Mouse (Mus musculus) limb, embryonic 14.5 days (tissue): ENCODE measurements around the gene Lrrc74a. TPM values are rescaled to one million over a fixed set of nuclear protein-coding genes. Genes with fewer than 3 reads are reported as not detected.

Experiments
- ATAC-seq: fragments of 200-750 bp; cut with Nextera tagmentation; 2 replicates; pipeline ENCODE4 v1.8.0; 2017; ENCODE audit warnings: low read depth, moderate number of reproducible peaks, moderate TSS enrichment; ENCODE audit not compliant: low FRiP score
- DNase-seq: peaks from one replicate; pipeline ENCODE4 v3.0.0-alpha.2; 2015; ENCODE audit warnings: low spot score
- H3K27ac ChIP-seq: fragments of 300-500 bp; sonication (generic); replicated peaks from 2 replicates; pipeline ENCODE4 v1.5.1; 2014; ENCODE audit warnings: low read depth, mild to moderate bottlenecking, low read length, moderate library complexity, mixed read lengths
- H3K27me3 ChIP-seq: fragments of 300-500 bp; sonication (generic); 2 replicates; pipeline ENCODE4 v1.6.1; 2014; ENCODE audit warnings: low read length, mixed read lengths; ENCODE audit not compliant: control insufficient read depth, insufficient read depth
- H3K36me3 ChIP-seq: fragments of 300-500 bp; sonication (generic); 2 replicates; pipeline ENCODE4 v1.6.1; 2014; ENCODE audit warnings: mild to moderate bottlenecking, low read length, moderate library complexity, mixed read lengths; ENCODE audit not compliant: control insufficient read depth, insufficient read depth
- H3K4me1 ChIP-seq: fragments of 300-500 bp; sonication (generic); 2 replicates; pipeline ENCODE4 v1.6.1; 2014; ENCODE audit warnings: antibody characterized with exemption, low read length, mixed read lengths; ENCODE audit not compliant: control insufficient read depth, insufficient read depth
- H3K4me2 ChIP-seq: fragments of 300-500 bp; sonication (generic); replicated peaks from 2 replicates; pipeline ENCODE4 v1.6.1; 2014; ENCODE audit warnings: low read depth, mild to moderate bottlenecking, low read length, moderate library complexity; ENCODE audit not compliant: severe bottlenecking
- H3K4me3 ChIP-seq: fragments of 300-500 bp; sonication (generic); replicated peaks from 2 replicates; pipeline ENCODE4 v1.5.1; 2014; ENCODE audit warnings: low read length
- H3K9ac ChIP-seq: fragments of 300-500 bp; sonication (generic); 2 replicates; pipeline ENCODE4 v1.6.1; 2014; ENCODE audit warnings: mild to moderate bottlenecking, low read depth, low read length, moderate library complexity; ENCODE audit not compliant: severe bottlenecking
- H3K9me3 ChIP-seq: fragments of 300-500 bp; sonication (generic); 2 replicates; pipeline ENCODE4 v1.6.1; 2016; ENCODE audit warnings: low read length; ENCODE audit not compliant: control insufficient read depth
- POLR2A ChIP-seq: fragments of 200-500 bp; IDR thresholded peaks from 2 replicates; pipeline ENCODE4 v1.8.0; 2012; ENCODE audit warnings: inconsistent platforms, mild to moderate bottlenecking, moderate library complexity, borderline replicate concordance; ENCODE audit not compliant: insufficient read depth, insufficient read length; ENCODE audit errors: extremely low read depth
- WGBS: fragments of 180-500 bp; shearing (Covaris S2); extraction: QIAGEN DNeasy Blood & Tissue Kit; methylation state at CpG from one replicate; pipeline ENCODE4 v1.1.7; 2014; 5-methylcytosine and 5-hydroxymethylcytosine counted together
- polyA plus RNA-seq, 2 experiments: library from polyadenylated mRNA; depleted of rRNA in 1 of 2; stranded (reverse) in 1 of 2; unstranded in 1 of 2; fragments of >200 nt; fragmentation: Nextera tagmentation in 1 of 2; extraction: Ambion mirVana in 1 of 2; gene quantifications; 2 replicates each; pipeline versions ENCODE4 v1.2.1 to v1.2.3; 2012 to 2014

The Lrrc74a gene
- polyA plus RNA-seq, 2 experiments: not detected

DNA sequence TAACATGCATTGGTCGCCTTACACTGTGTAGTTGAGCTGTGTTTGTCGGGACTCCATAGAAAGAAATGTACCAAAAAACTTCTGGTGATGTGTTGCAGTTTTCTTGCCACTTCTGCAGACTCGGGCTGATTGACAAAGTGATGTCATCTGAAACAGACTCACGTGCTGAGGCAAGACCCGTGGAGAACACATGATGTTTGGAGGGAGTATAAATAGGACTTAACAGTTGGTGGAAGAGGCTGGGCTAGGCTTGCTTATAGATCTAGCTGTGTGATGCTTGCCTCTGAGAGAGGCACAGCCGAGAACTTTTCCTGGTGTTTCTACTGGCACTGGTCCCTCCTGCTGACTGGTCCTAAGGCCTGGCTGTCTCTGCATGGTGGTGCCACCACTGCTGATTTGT lies 29.9 kb downstream of the Lrrc74a start:
- no peak overlapping the region for H3K4me3 ChIP-seq
- no peak for ATAC-seq
- no peak for DNase-seq
- no peak overlapping the region for H3K27ac ChIP-seq
- H3K9me3 ChIP-seq: no peaks in the 10 kb centered on the region
- no peak overlapping the region for H3K4me2 ChIP-seq
- 73% methylated on average over 6 of the region's 6 CpGs for WGBS
- no peaks in the 10 kb centered on the region for H3K4me1 ChIP-seq
- no peak overlapping the region for H3K9ac ChIP-seq
- no peaks in the 10 kb centered on the region for H3K36me3 ChIP-seq
- H3K27me3 ChIP-seq: no peaks in the 10 kb centered on the region
- no peak for TF ChIP-seq POLR2A

GRCm38 (mm10) chr12:86766467-86766866 lies 32.3 kb downstream of the Lrrc74a start:
- 93% methylated on average over 8 of the region's 8 CpGs for WGBS
- Histone ChIP-seq H3K36me3 (no peaks in the 10 kb centered on the region), H3K27me3 (no peaks in the 10 kb centered on the region), H3K27ac (no peak overlapping the region), H3K4me2 (no peak overlapping the region), H3K4me1 (peaks cover 13% of the 10 kb centered on the region), H3K4me3 (no peak overlapping the region), H3K9me3 (no peaks in the 10 kb centered on the region), H3K9ac (no peak overlapping the region)
- DNase-seq (no peak), ATAC-seq (no peak)
- no peak for TF ChIP-seq POLR2A

GRCm38 (mm10) chr12:86767868-86768631 lies 33.9 kb downstream of the Lrrc74a start:
- no peaks in the 10 kb centered on the region for H3K36me3 ChIP-seq
- 32% methylated on average over 20 of the region's 20 CpGs for WGBS
- DNase-seq: peak; percentile 71
- no peaks in the 10 kb centered on the region for H3K27me3 ChIP-seq
- H3K27ac ChIP-seq: no peak overlapping the region
- peaks cover 17% of the 10 kb centered on the region for H3K4me1 ChIP-seq
- no peak overlapping the region for H3K4me3 ChIP-seq
- ATAC-seq: 0 out of 2 replicates have a peak, but pooled peaks have one; percentile 27
- no peaks in the 10 kb centered on the region for H3K9me3 ChIP-seq
- H3K9ac ChIP-seq: no peak overlapping the region
- TF ChIP-seq POLR2A: no peak
- H3K4me2 ChIP-seq: no peak overlapping the region

GRCm38 (mm10) chr12:86768986-86769580 lies 34.9 kb downstream of the Lrrc74a start:
- WGBS: 31% methylated on average over 4 of the region's 4 CpGs
- Histone ChIP-seq H3K4me2 (no peak overlapping the region), H3K4me1 (peaks cover 17% of the 10 kb centered on the region), H3K27me3 (no peaks in the 10 kb centered on the region), H3K9ac (no peak overlapping the region), H3K36me3 (no peaks in the 10 kb centered on the region), H3K9me3 (no peaks in the 10 kb centered on the region), H3K4me3 (no peak overlapping the region), H3K27ac (no peak overlapping the region)
- DNase-seq (peak; percentile 47), ATAC-seq (no peak)
- no peak for TF ChIP-seq POLR2A

GRCm38 (mm10) chr12:86769819-86770218 lies 35.6 kb downstream of the Lrrc74a start:
- no peak for TF ChIP-seq POLR2A
- H3K27ac ChIP-seq: peak overlapping the region; percentile 28; the same call in 1 of the 2 replicates
- ATAC-seq: no peak

More at GRCm38 (mm10) chr12:86769819-86770218, 35.6 kb downstream of the Lrrc74a start:
- Histone ChIP-seq H3K9ac (no peak overlapping the region), H3K4me1 (peaks cover 17% of the 10 kb centered on the region), H3K27me3 (no peaks in the 10 kb centered on the region), H3K4me2 (no peak overlapping the region), H3K36me3 (no peaks in the 10 kb centered on the region), H3K9me3 (no peaks in the 10 kb centered on the region), H3K4me3 (no peak overlapping the region)
- no peak for DNase-seq
